Mouse (Mus musculus) heart, postnatal 0 days (tissue): Measurements from ENCODE around the gene Retreg3.
"Not testable (repeated sequence)": the region's sequence is repeated elsewhere in the genome, so short reads cannot be mapped to it uniquely, and the experiment has no call there.

Source experiments
- CTCF ChIP-seq: IDR thresholded peaks from 2 replicates; pipeline ENCODE4 v1.5.1; 2016; ENCODE audit warnings: antibody characterized with exemption, control low read depth, low read depth
- EP300 ChIP-seq: IDR thresholded peaks from 2 replicates; pipeline ENCODE4 v1.6.1; 2016; ENCODE audit warnings: antibody characterized with exemption, low read depth

DNA sequence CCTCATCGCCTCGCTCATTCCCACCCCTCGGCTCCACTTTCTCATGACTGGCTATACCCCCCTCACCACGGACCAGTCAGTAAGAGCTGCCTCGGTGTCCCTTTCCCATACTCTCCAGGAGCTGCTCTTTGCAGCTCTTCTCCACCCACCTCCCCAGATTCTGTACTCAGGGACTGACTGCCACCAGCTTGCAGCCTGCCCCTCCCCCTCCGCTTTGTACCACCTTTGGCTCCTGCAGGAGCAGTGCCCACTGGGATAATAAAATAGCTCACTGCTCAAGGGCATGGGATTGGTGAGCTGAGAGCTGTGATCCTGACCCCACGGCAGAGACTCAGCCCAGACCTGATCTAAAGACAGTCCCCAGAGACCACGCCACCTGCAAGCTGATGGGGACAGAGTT lies 4.8 kb upstream of the Retreg3 start:
- TF ChIP-seq EP300, CTCF: not testable (repeated sequence)
